Mouse (Mus musculus) embryonic facial prominence, embryonic 12.5 days (tissue): Measurements from ENCODE around the gene Tex9. TPM values are rescaled to one million over a fixed set of nuclear protein-coding genes. Genes with fewer than 3 reads are reported as not detected.

Experiments
- ATAC-seq: fragments of 200-750 bp; cut with Nextera tagmentation; 2 replicates; pipeline ENCODE4 v1.8.0; 2017; ENCODE audit not compliant: insufficient number of reproducible peaks, insufficient read depth, low FRiP score, low TSS enrichment
- H3K27ac ChIP-seq: fragments of 300-500 bp; sonication (generic); 2 replicates; pipeline ENCODE4 v1.5.1; 2016; ENCODE audit warnings: mild to moderate bottlenecking
- H3K27me3 ChIP-seq: fragments of 300-500 bp; sonication (generic); 2 replicates; pipeline ENCODE4 v1.6.1; 2016; ENCODE audit warnings: mild to moderate bottlenecking, moderate library complexity
- H3K36me3 ChIP-seq: fragments of 300-500 bp; sonication (generic); 2 replicates; pipeline ENCODE4 v1.6.1; 2016; ENCODE audit warnings: mild to moderate bottlenecking
- H3K4me1 ChIP-seq: fragments of 300-500 bp; sonication (generic); 2 replicates; pipeline ENCODE4 v1.6.1; 2016
- H3K4me2 ChIP-seq: fragments of 300-500 bp; sonication (generic); replicated peaks from 2 replicates; pipeline ENCODE4 v1.6.1; 2016; ENCODE audit warnings: mild to moderate bottlenecking, moderate library complexity
- H3K4me3 ChIP-seq: fragments of 300-500 bp; sonication (generic); 2 replicates; pipeline ENCODE4 v1.5.1; 2016; ENCODE audit warnings: mild to moderate bottlenecking
- H3K9ac ChIP-seq: fragments of 300-500 bp; sonication (generic); 2 replicates; pipeline ENCODE4 v1.6.1; 2016; ENCODE audit warnings: mild to moderate bottlenecking, moderate library complexity
- H3K9me3 ChIP-seq: fragments of 300-500 bp; sonication (generic); 2 replicates; pipeline ENCODE4 v1.6.1; 2016; ENCODE audit warnings: mild to moderate bottlenecking, moderate library complexity
- WGBS: fragments of 180-500 bp; shearing (Covaris S2); methylation state at CpG from one replicate; pipeline ENCODE4 v1.1.7; 2016; 5-methylcytosine and 5-hydroxymethylcytosine counted together
- polyA plus RNA-seq: library from polyadenylated mRNA; unstranded; fragments of >200 nt; fragmentation: Nextera tagmentation; extraction: Ambion mirVana; gene quantifications from 2 replicates; pipeline ENCODE4 v1.2.1, GENCODE M21; 2016

Tex9 gene
- 48.1 and 52.9 TPM in 2 replicates for polyA plus RNA-seq

DNA sequence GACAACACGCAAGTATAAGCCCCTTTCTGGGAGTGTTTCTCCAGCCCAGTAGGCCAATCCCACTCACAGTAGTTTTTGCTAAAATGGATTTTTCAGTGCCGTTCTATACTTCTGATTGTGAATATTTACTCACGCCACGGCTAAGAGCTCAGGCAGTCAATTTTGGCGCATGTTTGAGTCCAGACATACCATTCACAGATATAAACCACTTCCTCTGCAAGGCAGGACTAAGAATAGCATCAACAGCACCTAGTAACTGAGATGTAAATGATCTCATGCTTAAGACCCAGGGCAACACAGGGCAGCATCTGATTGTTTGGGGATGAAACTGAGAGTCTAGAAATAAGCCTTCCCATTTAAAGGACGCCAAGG lies at the start of gene Tex9:
Gene Tex9 (minus strand): TSS at position 19 of the 372 bp plus-strand sequence.
- no peak for ATAC-seq
- 14% methylated on average over 6 of the region's 6 CpGs for WGBS
- no peaks in the 10 kb centered on the region for H3K9me3 ChIP-seq
- H3K36me3 ChIP-seq: no peaks in the 10 kb centered on the region; the same call in 1 of the 2 replicates
- H3K9ac ChIP-seq: peak within 1 kb of the TSS; percentile 49
- peak within 1 kb of the TSS; percentile 78 for H3K27ac ChIP-seq
- no peaks in the 10 kb centered on the region for H3K27me3 ChIP-seq
- H3K4me1 ChIP-seq: peaks cover 4% of the 10 kb centered on the region; the same call in 1 of the 2 replicates
- H3K4me3 ChIP-seq: peak within 1 kb of the TSS; percentile 65
- peak within 1 kb of the TSS; percentile 59 for H3K4me2 ChIP-seq

- Histone ChIP-seq H3K36me3 (0 out of 2 replicates have a peak, but pooled peaks cover 5% of the 10 kb centered on the region), H3K27ac (no peak overlapping the region), H3K4me2 (no peak overlapping the region), H3K27me3 (no peaks in the 10 kb centered on the region), H3K9ac (no peak overlapping the region), H3K9me3 (no peaks in the 10 kb centered on the region), H3K4me1 (peaks cover 5% of the 10 kb centered on the region; the same call in 1 of the 2 replicates), H3K4me3 (no peak overlapping the region)
- 65% methylated on average over 1 of the region's 1 CpGs for WGBS
- no peak for ATAC-seq
Observed at GRCm38 (mm10) chr9:72537086-72537485, 45.1 kb upstream of the Tex9 start.

- Histone ChIP-seq H3K36me3 (0 out of 2 replicates have a peak, but pooled peaks cover 3% of the 10 kb centered on the region), H3K4me3 (no peak overlapping the region), H3K27ac (no peak overlapping the region), H3K4me1 (peaks cover 13% of the 10 kb centered on the region), H3K4me2 (no peak overlapping the region), H3K27me3 (no peaks in the 10 kb centered on the region), H3K9me3 (no peaks in the 10 kb centered on the region), H3K9ac (no peak overlapping the region)
- 85% methylated on average over 3 of the region's 3 CpGs for WGBS
- ATAC-seq: no peak
Observed at GRCm38 (mm10) chr9:72535394-72535793, 43.4 kb upstream of the Tex9 start.

DNA sequence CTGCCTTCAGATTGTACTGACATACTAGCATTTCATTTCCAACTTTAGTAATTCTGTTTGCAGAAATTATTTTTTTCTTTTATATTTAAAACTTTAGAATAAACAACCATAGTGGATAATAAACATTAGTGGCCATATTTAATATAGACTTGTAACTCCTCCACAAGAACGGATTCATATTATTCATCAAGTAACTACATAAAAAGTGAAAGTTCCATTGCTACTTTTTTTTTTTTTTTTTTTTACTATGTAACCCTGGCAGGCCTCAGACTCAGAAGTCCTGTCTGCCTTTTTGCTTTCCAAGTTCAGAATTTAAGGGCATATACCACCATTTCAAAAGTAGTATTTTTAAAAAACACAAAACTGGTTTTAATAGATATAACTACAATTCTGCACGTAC lies 43.0 kb upstream of the Tex9 start:
- 90% methylated on average over 2 of the region's 2 CpGs for WGBS
- H3K9ac ChIP-seq: no peak overlapping the region
- no peaks in the 10 kb centered on the region for H3K27me3 ChIP-seq
- no peaks in the 10 kb centered on the region for H3K36me3 ChIP-seq
- ATAC-seq: no peak
- H3K4me1 ChIP-seq: peaks cover 13% of the 10 kb centered on the region
- no peak overlapping the region for H3K4me2 ChIP-seq
- no peak overlapping the region for H3K27ac ChIP-seq
- no peak overlapping the region for H3K4me3 ChIP-seq
- no peaks in the 10 kb centered on the region for H3K9me3 ChIP-seq

DNA sequence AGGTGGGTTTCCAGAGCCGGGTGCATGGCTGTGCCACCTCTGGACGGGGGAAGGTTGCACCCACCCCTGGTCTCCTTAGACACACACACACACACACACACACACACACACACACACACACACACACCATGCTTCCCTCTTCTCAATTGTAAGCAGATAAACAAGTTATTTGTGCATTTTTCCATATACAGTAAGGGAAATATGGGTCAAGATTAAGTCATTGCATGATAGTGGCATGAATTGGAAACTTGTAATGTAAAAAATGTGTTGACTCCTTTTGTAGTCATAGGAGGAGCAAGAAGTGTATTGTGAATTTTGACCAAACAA lies 41.0 kb upstream of the Tex9 start:
- H3K4me1 ChIP-seq: peaks cover 13% of the 10 kb centered on the region
- peak overlapping the region; percentile 72 for H3K4me2 ChIP-seq
- H3K36me3 ChIP-seq: no peaks in the 10 kb centered on the region
- 0% methylated on average over 2 of the region's 2 CpGs for WGBS
- H3K4me3 ChIP-seq: peak overlapping the region; percentile 93
- ATAC-seq: no peak
- H3K27me3 ChIP-seq: no peaks in the 10 kb centered on the region
- no peaks in the 10 kb centered on the region for H3K9me3 ChIP-seq
- peak overlapping the region; percentile 94 for H3K9ac ChIP-seq
- peak overlapping the region; percentile 100 for H3K27ac ChIP-seq

- ATAC-seq: peak; percentile 30
- Histone ChIP-seq H3K4me2 (peak overlapping the region; percentile 72), H3K4me3 (peak overlapping the region; percentile 93), H3K9ac (peak overlapping the region; percentile 94), H3K27me3 (no peaks in the 10 kb centered on the region), H3K27ac (peak overlapping the region; percentile 100), H3K4me1 (peaks cover 13% of the 10 kb centered on the region), H3K9me3 (no peaks in the 10 kb centered on the region), H3K36me3 (no peaks in the 10 kb centered on the region)
- WGBS: 1% methylated on average over 51 of the region's 55 CpGs
Observed at GRCm38 (mm10) chr9:72532381-72533088, 40.5 kb upstream of the Tex9 start.

GRCm38 (mm10) chr9:72531996-72532380 lies 40.0 kb upstream of the Tex9 start, which contains the start of gene Rfx7:
Gene Rfx7 (plus strand): TSS chr9:72532240.
- Histone ChIP-seq H3K4me2 (peak within 1 kb of the TSS; percentile 72), H3K9ac (peak within 1 kb of the TSS; percentile 94), H3K27ac (peak within 1 kb of the TSS; percentile 100), H3K4me3 (peak within 1 kb of the TSS; percentile 93), H3K27me3 (no peaks in the 10 kb centered on the region), H3K9me3 (no peaks in the 10 kb centered on the region), H3K36me3 (no peaks in the 10 kb centered on the region), H3K4me1 (peaks cover 13% of the 10 kb centered on the region)
- WGBS: 2% methylated on average over 44 of the region's 63 CpGs
- peak; percentile 87 for ATAC-seq

DNA sequence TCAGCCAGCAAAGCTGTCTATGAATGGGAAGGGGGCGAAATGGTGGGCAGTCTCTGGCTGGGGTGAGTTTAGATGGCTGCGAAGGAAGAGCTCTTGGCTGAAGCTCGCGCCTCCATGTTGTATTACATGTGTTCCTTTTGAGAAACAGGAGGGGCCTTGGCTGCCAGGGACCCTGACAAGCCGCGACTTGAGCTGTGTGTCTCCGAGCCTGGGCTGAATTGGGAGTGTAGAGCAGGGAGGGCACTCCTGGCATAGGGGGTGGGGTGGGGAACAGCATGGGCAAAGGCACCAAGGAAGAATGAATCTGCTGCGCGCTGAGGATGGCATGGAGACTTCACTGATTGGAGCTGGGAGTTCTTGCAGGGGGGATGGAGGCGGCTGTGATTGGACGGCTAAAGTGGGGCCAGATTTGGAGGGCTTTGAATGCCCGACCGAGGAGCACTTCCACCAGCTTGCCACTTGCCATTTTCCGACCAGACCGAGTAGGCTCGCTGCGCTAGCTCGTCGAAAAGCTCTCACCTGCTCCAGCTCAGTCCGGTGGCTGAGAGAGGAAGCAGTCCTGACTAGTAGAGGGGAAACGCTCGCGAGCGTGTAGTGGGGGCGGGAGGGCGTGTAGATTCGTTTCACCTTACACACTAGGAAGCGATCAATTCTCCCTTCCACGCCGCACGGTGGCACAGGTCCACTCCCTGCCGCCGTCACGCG lies 39.4 kb upstream of the Tex9 start:
- H3K4me1 ChIP-seq: peaks cover 13% of the 10 kb centered on the region
- H3K36me3 ChIP-seq: no peaks in the 10 kb centered on the region
- peak overlapping the region; percentile 100 for H3K27ac ChIP-seq
- no peaks in the 10 kb centered on the region for H3K9me3 ChIP-seq
- peak overlapping the region; percentile 93 for H3K4me3 ChIP-seq
- peak overlapping the region; percentile 72 for H3K4me2 ChIP-seq
- H3K27me3 ChIP-seq: no peaks in the 10 kb centered on the region
- peak; percentile 87 for ATAC-seq
- peak overlapping the region; percentile 94 for H3K9ac ChIP-seq
- WGBS: 1% methylated on average over 35 of the region's 35 CpGs

DNA sequence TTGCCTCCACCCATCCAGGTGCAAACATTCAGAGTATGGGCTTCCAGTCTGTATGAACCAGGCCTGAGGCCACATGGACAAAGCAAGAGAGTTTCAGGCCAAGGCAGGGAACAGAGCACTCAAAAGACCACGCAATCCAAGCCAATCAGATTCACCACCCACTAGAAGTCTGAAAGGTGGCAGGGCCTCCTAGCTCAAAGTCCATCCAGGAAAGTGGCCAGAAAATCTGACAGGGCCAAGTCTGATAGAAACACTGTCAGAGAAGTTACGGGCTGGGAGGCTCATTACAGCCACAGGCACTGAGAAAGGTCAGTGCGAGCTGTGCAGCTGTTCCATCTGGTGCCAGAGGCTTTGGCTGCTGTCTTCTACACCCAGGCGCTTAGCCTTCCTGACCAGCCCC lies 38.8 kb upstream of the Tex9 start:
- Histone ChIP-seq H3K36me3 (no peaks in the 10 kb centered on the region), H3K9me3 (no peaks in the 10 kb centered on the region), H3K9ac (peak overlapping the region; percentile 94; the same call in 1 of the 2 replicates), H3K4me2 (peak overlapping the region; percentile 72), H3K27me3 (no peaks in the 10 kb centered on the region), H3K4me3 (peak overlapping the region; percentile 93), H3K4me1 (peaks cover 13% of the 10 kb centered on the region), H3K27ac (peak overlapping the region; percentile 100)
- 39% methylated on average over 4 of the region's 4 CpGs for WGBS
- ATAC-seq: no peak

- no peak overlapping the region for H3K4me3 ChIP-seq
- H3K9ac ChIP-seq: no peak overlapping the region
- no peaks in the 10 kb centered on the region for H3K9me3 ChIP-seq
- peaks cover 13% of the 10 kb centered on the region for H3K4me1 ChIP-seq
- no peaks in the 10 kb centered on the region for H3K36me3 ChIP-seq
- peak overlapping the region; percentile 72; the same call in 1 of the 2 replicates for H3K4me2 ChIP-seq
- WGBS: under 1% methylated on average over 12 of the region's 12 CpGs
- no peaks in the 10 kb centered on the region for H3K27me3 ChIP-seq
- ATAC-seq: no peak
- peak overlapping the region; percentile 100; the same call in 1 of the 2 replicates for H3K27ac ChIP-seq
Observed at GRCm38 (mm10) chr9:72530237-72530636, 38.2 kb upstream of the Tex9 start.

GRCm38 (mm10) chr9:72526091-72526490 lies 34.1 kb upstream of the Tex9 start:
- Histone ChIP-seq H3K4me2 (no peak overlapping the region), H3K27me3 (no peaks in the 10 kb centered on the region), H3K4me1 (peaks cover 6% of the 10 kb centered on the region), H3K9me3 (no peaks in the 10 kb centered on the region), H3K36me3 (no peaks in the 10 kb centered on the region), H3K9ac (no peak overlapping the region), H3K27ac (no peak overlapping the region), H3K4me3 (no peak overlapping the region)
- no peak for ATAC-seq
- 79% methylated on average over 1 of the region's 1 CpGs for WGBS

- Histone ChIP-seq H3K9me3 (no peaks in the 10 kb centered on the region), H3K9ac (no peak overlapping the region), H3K36me3 (no peaks in the 10 kb centered on the region), H3K4me2 (no peak overlapping the region), H3K27ac (no peak overlapping the region), H3K4me1 (no peaks in the 10 kb centered on the region), H3K4me3 (no peak overlapping the region), H3K27me3 (no peaks in the 10 kb centered on the region)
- ATAC-seq: no peak
Observed at GRCm38 (mm10) chr9:72520849-72521248, 28.8 kb upstream of the Tex9 start.
